Mouse (Mus musculus) heart, embryonic 10.5 days (tissue): Measurements from ENCODE around the gene Pdilt. TPM values are rescaled to one million over a fixed set of nuclear protein-coding genes. Genes with fewer than 3 reads are reported as not detected.

Experiments used
- DNase-seq: peaks from one replicate; pipeline ENCODE4 v3.0.0-alpha.2; 2017; ENCODE audit warnings: low spot score
- H3K27ac ChIP-seq: fragments of 300-500 bp; sonication (generic); 2 replicates; pipeline ENCODE4 v1.5.1; 2016; ENCODE audit warnings: mild to moderate bottlenecking
- H3K27me3 ChIP-seq: fragments of 300-500 bp; sonication (generic); 2 replicates; pipeline ENCODE4 v1.6.1; 2016; ENCODE audit warnings: mild to moderate bottlenecking; ENCODE audit not compliant: poor library complexity, insufficient read depth, severe bottlenecking
- H3K36me3 ChIP-seq: fragments of 300-500 bp; sonication (generic); 2 replicates; pipeline ENCODE4 v1.6.1; 2016; ENCODE audit warnings: mild to moderate bottlenecking, moderate library complexity
- H3K4me1 ChIP-seq: fragments of 300-500 bp; sonication (generic); 2 replicates; pipeline ENCODE4 v1.6.1; 2016; ENCODE audit warnings: mild to moderate bottlenecking
- H3K4me3 ChIP-seq: fragments of 300-500 bp; sonication (generic); 2 replicates; pipeline ENCODE4 v1.5.1; 2016; ENCODE audit warnings: mild to moderate bottlenecking, moderate library complexity
- H3K9me3 ChIP-seq: fragments of 300-500 bp; sonication (generic); 2 replicates; pipeline ENCODE4 v1.6.1; 2016; ENCODE audit warnings: mild to moderate bottlenecking, moderate library complexity
- WGBS: fragments of 180-500 bp; shearing (Covaris S2); methylation state at CpG from one replicate; pipeline ENCODE4 v1.1.7; 2016; 5-methylcytosine and 5-hydroxymethylcytosine counted together
- polyA plus RNA-seq: library from polyadenylated mRNA; unstranded; fragments of >200 nt; fragmentation: Nextera tagmentation; extraction: Ambion mirVana; gene quantifications from 2 replicates; pipeline ENCODE4 v1.2.1, GENCODE M21; 2016

The Pdilt gene
- polyA plus RNA-seq, 1 experiment from 2014 or later = not detected

DNA sequence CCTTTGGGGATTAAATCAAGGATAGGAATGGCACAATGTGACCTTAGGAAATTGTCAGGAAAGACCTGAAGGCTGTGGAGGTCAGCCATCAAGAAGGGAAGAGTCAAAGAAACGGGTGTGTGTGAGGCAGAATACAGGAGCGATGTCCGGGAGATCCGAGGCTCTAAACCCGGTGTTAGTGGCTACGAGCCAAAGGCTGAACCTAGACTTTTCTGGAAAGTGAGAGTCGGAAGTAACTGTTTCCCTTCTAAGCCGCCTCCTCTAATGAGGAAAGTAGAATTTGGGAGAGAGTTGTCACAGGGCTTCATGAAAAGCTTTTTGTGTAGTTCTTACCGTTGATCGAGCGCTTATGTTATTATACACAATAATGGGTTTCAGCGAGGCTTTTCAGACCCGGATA lies 3.2 kb upstream of the Pdilt start:
- H3K36me3 ChIP-seq = no peaks in the 10 kb centered on the region
- no peaks in the 10 kb centered on the region for H3K27me3 ChIP-seq
- DNase-seq = no peak
- no peak overlapping the region for H3K4me3 ChIP-seq
- no peaks in the 10 kb centered on the region for H3K9me3 ChIP-seq
- WGBS = 80% methylated on average over 13 of the region's 13 CpGs
- no peak overlapping the region for H3K27ac ChIP-seq
- no peaks in the 10 kb centered on the region for H3K4me1 ChIP-seq

DNA sequence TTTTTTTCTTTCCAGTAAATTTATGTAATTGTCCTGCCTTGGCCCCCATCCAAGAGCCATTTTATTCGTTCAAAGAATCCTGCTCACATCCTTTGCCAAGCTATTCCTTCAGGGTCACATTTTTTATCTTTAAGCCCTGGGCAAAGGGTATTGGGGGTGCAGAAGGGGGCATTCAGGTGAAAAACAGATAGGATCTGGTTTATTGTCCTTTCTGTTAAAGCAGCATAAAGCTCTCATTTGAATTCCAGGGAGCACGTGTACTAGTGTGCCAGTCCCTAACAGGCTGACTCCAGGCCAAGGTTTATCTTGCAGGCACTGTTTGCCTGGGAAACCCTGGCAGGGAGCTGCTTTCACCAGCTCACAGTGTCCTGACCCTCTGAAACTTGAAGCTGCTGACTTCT lies 2.6 kb upstream of the Pdilt start:
- Histone ChIP-seq H3K27me3 (no peaks in the 10 kb centered on the region), H3K4me3 (no peak overlapping the region), H3K36me3 (no peaks in the 10 kb centered on the region), H3K27ac (no peak overlapping the region), H3K4me1 (no peaks in the 10 kb centered on the region), H3K9me3 (no peaks in the 10 kb centered on the region)
- no peak for DNase-seq
- WGBS = 46% methylated on average over 2 of the region's 2 CpGs

DNA sequence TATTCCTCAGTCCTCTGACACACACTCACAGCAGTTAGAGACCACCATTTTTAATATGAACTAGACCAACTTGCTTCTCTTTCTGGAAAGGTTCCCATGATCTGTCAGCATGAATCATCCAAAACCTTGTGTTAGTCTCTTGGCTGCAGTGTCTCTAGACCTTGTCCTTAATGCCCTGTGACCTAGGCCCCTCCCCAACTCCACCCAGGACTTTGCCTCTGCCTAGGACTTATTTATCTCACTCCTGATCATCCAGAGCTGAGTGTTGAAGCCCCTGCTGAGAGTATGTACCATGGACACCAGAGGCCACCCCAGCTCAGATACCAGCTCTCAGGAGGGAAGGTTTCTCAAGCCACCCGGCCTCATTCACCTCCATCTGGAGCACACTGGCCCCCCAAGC lies 904 bp downstream of the Pdilt start:
- no peaks in the 10 kb centered on the region for H3K36me3 ChIP-seq
- no peaks in the 10 kb centered on the region for H3K27me3 ChIP-seq
- no peaks in the 10 kb centered on the region for H3K9me3 ChIP-seq
- no peak overlapping the region for H3K27ac ChIP-seq
- H3K4me1 ChIP-seq = no peaks in the 10 kb centered on the region
- no peak overlapping the region for H3K4me3 ChIP-seq
- DNase-seq = no peak
- WGBS = 65% methylated on average over 1 of the region's 1 CpGs

DNA sequence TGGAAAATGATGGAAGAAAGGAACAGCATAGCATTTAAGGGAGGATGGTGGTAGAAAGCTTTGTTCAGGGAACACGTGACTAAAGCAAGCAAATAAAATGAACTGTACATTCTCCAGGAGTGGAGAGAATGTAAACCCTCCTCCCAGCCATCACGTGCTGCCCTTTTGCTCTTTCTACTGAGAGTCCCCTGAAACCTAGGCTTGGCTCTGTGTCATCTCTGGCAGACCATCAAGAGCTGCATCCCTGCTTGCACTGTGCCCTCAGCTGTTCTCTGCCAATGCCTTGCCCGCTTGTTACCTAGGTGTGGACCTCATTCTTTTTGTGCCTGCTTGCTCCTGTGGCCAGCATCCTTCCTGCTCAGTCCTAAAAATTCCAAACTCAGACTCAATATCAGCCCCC lies 1.5 kb downstream of the Pdilt start:
- H3K36me3 ChIP-seq = no peaks in the 10 kb centered on the region
- H3K9me3 ChIP-seq = no peaks in the 10 kb centered on the region
- H3K27ac ChIP-seq = no peak overlapping the region
- H3K4me1 ChIP-seq = no peaks in the 10 kb centered on the region
- H3K4me3 ChIP-seq = no peak overlapping the region
- no peak for DNase-seq
- 74% methylated on average over 3 of the region's 3 CpGs for WGBS
- no peaks in the 10 kb centered on the region for H3K27me3 ChIP-seq

DNA sequence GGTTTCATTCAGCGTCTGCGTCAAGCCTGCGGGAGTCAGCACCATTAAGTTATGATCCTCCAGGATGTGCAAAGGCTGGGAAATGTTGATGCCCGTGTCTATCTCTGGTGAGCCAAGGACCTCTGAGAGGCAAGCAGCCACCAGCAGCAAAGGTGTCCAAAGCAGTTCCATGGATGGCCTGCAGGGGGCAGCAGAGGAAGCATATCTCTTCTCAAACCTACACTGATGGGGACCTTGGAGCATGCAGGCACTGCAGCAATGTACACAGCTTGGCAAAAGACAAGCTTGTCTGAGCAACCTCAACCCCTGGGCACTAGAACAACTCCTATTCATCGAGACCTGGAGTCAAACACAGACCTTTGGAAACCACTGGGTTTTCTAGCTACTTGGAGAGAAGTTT lies 3.6 kb downstream of the Pdilt start:
- Histone ChIP-seq H3K27ac (no peak overlapping the region), H3K4me1 (no peaks in the 10 kb centered on the region), H3K9me3 (no peaks in the 10 kb centered on the region), H3K4me3 (no peak overlapping the region), H3K27me3 (no peaks in the 10 kb centered on the region), H3K36me3 (no peaks in the 10 kb centered on the region)
- no peak for DNase-seq
- WGBS = 49% methylated on average over 5 of the region's 5 CpGs

DNA sequence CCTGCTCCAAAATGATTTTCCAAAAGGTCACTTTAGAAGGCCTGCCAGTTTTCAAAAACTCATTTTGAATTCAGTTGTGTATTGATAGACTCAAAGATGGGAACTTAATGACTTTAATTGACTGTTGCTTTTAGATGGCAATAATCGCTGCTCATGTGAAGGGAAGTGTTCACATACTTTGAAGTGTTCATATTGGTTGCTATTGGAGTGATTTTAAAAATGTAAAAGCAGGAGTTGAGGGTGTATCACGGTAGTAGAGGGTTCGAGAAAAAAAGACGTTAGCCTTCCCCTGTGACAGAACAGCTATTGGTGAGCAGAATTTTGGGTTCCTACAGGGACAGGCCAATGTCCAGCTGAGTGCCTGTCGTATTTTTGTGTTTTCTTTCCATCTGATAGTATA lies 4.1 kb downstream of the Pdilt start, which contains the start of gene Acsm5:
Gene Acsm5 (plus strand): TSS at position 301 of the 400 bp plus-strand sequence.
- H3K27ac ChIP-seq = no peak within 1 kb of the TSS
- H3K9me3 ChIP-seq = no peaks in the 10 kb centered on the region
- H3K4me1 ChIP-seq = no peaks in the 10 kb centered on the region
- no peak within 1 kb of the TSS for H3K4me3 ChIP-seq
- no peaks in the 10 kb centered on the region for H3K36me3 ChIP-seq
- H3K27me3 ChIP-seq = no peaks in the 10 kb centered on the region
- WGBS = 65% methylated on average over 5 of the region's 5 CpGs
- no peak for DNase-seq

DNA sequence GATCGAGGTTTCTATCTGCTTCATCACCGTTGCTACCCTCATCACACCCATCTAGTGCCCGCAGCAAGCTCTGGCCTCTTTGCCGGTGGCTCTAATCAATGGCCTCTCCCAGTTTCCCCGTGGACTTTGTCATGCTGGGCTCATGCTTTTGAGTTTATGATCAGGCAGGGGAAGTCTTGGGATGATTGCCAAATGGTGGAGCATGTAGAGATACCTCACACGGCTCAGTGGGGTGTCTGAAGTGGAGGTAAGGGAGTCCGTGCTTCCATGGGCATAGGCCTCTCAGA lies 7.1 kb downstream of the Pdilt start:
- WGBS = 76% methylated on average over 7 of the region's 7 CpGs
- H3K27me3 ChIP-seq = no peaks in the 10 kb centered on the region
- H3K36me3 ChIP-seq = no peaks in the 10 kb centered on the region
- no peak overlapping the region for H3K4me3 ChIP-seq
- no peak for DNase-seq
- no peaks in the 10 kb centered on the region for H3K4me1 ChIP-seq
- H3K27ac ChIP-seq = no peak overlapping the region
- no peaks in the 10 kb centered on the region for H3K9me3 ChIP-seq

DNA sequence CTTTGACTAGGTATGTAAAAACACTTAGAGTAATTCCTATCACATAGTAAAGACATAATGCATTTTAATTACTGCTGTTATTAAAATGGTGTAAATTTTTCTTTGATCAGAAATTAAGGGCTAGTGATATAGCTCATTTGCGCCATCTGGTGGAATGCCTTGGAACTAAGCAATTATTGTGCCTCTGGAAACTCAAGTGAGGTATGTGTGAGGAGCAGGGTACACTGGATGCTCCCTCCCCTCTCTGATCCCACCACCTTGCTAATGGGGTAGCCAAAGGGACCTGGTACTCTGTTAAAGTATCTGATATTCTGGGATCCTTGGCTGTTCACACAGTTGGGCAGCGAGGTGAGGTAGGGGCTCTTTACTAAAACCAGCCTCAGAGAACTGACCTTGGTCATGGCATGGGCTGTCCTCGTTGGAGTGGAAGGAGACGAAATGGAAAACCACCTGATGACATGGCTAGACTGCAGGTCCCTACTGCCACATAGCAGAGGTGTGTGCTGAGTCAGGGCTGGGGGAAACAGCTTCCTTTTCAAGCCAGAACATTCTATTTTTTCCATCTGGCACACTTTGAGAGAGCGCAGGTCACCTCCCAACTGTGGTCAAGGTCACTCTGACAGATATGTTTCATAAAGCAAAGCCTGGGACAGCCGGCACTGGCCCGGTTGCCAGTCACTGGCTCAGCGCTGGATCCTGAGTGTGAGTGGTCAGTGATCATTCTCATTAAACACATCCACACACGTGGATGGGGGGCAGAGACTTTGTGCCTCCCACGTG lies 7.6 kb downstream of the Pdilt start:
- H3K27ac ChIP-seq = no peak overlapping the region
- H3K36me3 ChIP-seq = no peaks in the 10 kb centered on the region
- 63% methylated on average over 10 of the region's 10 CpGs for WGBS
- DNase-seq = no peak
- no peaks in the 10 kb centered on the region for H3K9me3 ChIP-seq
- H3K27me3 ChIP-seq = no peaks in the 10 kb centered on the region
- H3K4me1 ChIP-seq = no peaks in the 10 kb centered on the region
- H3K4me3 ChIP-seq = no peak overlapping the region

DNA sequence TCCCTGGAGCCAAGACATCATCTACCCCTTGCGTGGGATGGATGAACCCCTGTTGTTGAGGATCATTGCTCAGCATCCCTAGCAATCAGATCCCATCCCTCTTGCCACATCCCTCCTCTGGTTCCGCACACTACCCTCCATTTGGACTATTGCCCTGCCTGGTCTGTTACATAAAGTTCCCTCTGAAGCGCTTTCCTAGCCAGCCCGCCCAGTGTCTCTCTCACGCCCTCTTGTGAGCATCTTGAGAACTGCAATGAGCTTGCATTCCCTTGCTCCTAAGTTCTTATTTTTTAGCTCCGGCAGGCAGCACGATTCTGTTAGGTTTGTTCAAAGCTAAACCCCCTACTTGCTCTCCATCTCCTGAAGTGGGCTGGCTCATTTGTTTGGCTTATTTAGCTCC lies 10.2 kb downstream of the Pdilt start:
- no peaks in the 10 kb centered on the region for H3K27me3 ChIP-seq
- WGBS = 36% methylated on average over 7 of the region's 7 CpGs

DNA sequence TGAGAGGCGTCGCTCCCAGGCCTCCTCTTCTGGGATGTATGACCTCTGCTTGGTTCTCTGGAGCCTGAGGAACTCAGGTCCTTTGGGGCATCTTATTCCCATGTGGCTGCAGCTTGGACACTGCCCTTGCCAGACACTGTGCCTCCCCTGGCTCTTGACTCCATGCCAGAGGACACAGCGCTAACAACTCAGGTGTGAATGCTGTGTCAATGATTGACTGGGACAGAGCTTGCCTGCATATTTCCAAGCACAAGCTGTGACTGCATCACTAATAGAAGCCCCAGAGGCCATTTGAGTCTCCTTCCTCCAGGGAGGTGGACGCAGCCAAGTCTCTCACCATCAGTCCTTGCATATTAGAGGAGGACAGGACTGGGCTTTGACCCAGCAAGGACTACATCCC lies 12.1 kb downstream of the Pdilt start:
- Histone ChIP-seq H3K27ac (no peak overlapping the region), H3K4me1 (no peaks in the 10 kb centered on the region), H3K4me3 (no peak overlapping the region), H3K36me3 (no peaks in the 10 kb centered on the region), H3K9me3 (no peaks in the 10 kb centered on the region), H3K27me3 (no peaks in the 10 kb centered on the region)
- DNase-seq = no peak
- 82% methylated on average over 4 of the region's 4 CpGs for WGBS

More for the DNA sequence above, 10.2 kb downstream of the Pdilt start:
- Histone ChIP-seq H3K36me3 (no peaks in the 10 kb centered on the region), H3K27ac (no peak overlapping the region), H3K4me1 (no peaks in the 10 kb centered on the region), H3K4me3 (no peak overlapping the region), H3K9me3 (no peaks in the 10 kb centered on the region)
- DNase-seq = no peak

DNA sequence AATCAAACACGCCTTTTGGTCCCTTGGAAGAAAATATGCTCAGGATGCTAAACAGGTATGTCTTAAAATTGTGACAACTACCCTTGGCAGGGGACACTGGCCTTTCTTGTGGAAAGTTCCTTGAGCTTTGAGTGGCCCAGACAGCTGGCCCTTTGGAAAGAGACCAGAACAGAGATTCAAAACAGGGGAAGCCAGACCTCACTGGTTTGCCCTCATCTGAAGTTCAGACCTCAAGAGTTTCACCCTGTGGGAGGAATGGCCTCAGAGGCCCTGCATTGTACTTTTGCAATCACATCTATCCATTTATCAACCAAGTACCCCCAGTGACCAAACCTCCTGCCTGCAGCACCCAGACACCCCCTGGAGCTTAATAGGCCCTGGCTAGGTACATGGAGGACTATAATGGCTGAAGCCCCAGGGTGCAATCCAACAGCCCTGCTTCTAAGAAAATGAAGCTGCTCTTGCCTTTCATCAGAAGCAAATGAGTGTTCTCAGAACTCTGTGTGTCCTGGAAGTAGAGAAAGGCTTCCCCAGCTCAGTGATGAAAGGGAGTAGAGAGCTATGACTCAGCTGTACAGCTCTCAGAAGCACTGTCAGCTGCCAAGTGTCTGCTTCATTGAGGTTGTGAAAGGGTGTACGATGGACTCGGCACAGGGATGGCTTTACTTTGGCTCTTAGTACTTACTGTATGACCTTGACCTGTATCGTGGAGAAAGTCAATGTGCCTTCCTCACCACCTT lies 33.1 kb downstream of the Pdilt start:
- no peaks in the 10 kb centered on the region for H3K36me3 ChIP-seq
- WGBS = 75% methylated on average over 4 of the region's 4 CpGs
- no peak overlapping the region for H3K4me3 ChIP-seq
- no peak for DNase-seq
- H3K4me1 ChIP-seq = no peaks in the 10 kb centered on the region
- H3K27me3 ChIP-seq = no peaks in the 10 kb centered on the region
- no peak overlapping the region for H3K27ac ChIP-seq
- H3K9me3 ChIP-seq = no peaks in the 10 kb centered on the region

DNA sequence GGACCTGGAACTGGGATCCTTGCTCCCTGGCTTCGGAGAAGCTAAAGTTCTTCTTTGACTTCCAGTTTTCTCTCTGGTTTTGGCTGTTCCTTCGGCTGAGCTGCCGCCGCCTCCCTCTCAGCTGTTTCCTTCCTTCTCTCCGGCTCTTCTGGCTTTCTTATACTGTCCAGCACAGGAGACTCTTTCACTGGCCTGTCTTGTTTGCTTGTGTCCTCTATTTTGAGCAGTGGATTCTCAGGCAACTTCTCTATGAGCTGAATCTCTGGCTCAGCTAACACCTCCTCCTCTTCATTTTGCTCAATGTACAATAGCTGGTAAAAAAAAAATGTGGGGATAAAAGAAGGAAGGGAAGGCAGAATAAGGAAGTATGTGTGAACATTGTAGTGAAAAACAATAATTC lies 36.6 kb downstream of the Pdilt start:
- H3K27me3 ChIP-seq = no peaks in the 10 kb centered on the region
- DNase-seq = no peak
- H3K4me1 ChIP-seq = no peaks in the 10 kb centered on the region
- H3K9me3 ChIP-seq = no peaks in the 10 kb centered on the region
- WGBS = 87% methylated on average over 5 of the region's 5 CpGs
- H3K27ac ChIP-seq = no peak overlapping the region
- H3K36me3 ChIP-seq = no peaks in the 10 kb centered on the region
- no peak overlapping the region for H3K4me3 ChIP-seq

DNA sequence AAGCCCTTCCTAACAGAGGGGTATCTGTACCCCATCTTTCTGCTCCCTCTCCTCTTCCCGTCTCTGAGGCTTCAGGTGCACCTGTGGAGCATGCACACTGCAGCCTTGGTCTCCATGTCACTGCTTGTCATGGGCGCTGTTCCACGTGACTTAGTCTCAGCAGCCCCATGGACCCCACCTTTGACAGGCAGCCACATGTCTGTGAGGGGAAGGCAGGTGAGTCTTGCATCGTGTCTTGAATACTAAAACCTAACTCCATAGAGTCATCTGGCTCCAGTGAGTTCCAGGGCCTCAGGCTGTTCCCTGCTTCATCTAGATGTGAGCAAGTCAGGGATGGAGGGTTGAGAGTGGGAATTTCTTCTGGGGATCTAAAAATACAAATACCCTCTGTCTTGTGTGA lies 39.1 kb downstream of the Pdilt start:
- H3K36me3 ChIP-seq = no peaks in the 10 kb centered on the region
- no peak overlapping the region for H3K4me3 ChIP-seq
- no peaks in the 10 kb centered on the region for H3K9me3 ChIP-seq
- 71% methylated on average over 4 of the region's 4 CpGs for WGBS
- DNase-seq = no peak
- H3K4me1 ChIP-seq = no peaks in the 10 kb centered on the region
- no peaks in the 10 kb centered on the region for H3K27me3 ChIP-seq
- no peak overlapping the region for H3K27ac ChIP-seq

DNA sequence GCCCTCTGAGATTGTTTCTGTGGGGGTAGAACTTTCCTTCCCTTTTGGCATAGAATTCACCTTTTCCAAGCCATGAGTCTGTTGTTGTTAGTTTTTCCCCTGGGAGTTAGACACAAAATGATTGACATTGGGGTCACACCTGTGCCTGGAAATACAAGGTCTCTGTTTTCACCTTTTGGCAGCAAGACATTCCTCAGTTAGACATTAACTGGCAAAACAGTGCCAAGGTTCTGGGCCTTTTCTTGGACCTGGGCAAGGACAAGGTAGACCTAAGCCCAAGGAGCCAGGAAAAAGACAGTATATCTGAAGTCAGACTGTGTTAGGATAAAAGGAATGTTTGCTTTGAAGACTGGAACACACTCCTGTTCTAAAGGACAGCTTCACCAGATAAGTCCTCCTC lies 44.0 kb downstream of the Pdilt start, which contains the start of gene Umod:
Gene Umod (minus strand): TSS at position 27 of the 400 bp plus-strand sequence.
- Histone ChIP-seq H3K9me3 (no peaks in the 10 kb centered on the region), H3K27me3 (no peaks in the 10 kb centered on the region), H3K4me3 (no peak within 1 kb of the TSS), H3K27ac (no peak within 1 kb of the TSS), H3K36me3 (no peaks in the 10 kb centered on the region), H3K4me1 (no peaks in the 10 kb centered on the region)
- DNase-seq = no peak
